Mouse (Mus musculus): ENCODE data around the gene Kcnip3. TPM values are rescaled to one million over a fixed set of nuclear protein-coding genes. Genes with fewer than 3 reads are reported as not detected.

Kcnip3 gene
- total and polyA plus RNA-seq, 2 experiments: 0.09 to 0.45 TPM

GRCm38 (mm10) chr2:127446847-127447246, 75.0 kb downstream of the Kcnip3 start:
- Histone ChIP-seq H3K27me3 (ENCODE audit: control insufficient read depth, insufficient read depth, low read length) (no peaks in the 10 kb centered on the region), H3K79me2 (ENCODE audit: control insufficient read depth, insufficient read depth, low read length) (no peaks in the 10 kb centered on the region), H3K9ac (ENCODE audit: low read depth, low read length) (no peak overlapping the region), H3K4me3 (ENCODE audit: insufficient read depth, low read depth, low read length) (no peak overlapping the region), H3K27ac (replicated peaks; ENCODE audit: insufficient read depth, low read depth, low read length) (no peak overlapping the region), H3K4me1 (ENCODE audit: control insufficient read depth, insufficient read depth, low read length) (peaks cover 4% of the 10 kb centered on the region; the same call in 1 of the 2 replicates), H3K36me3 (ENCODE audit: control insufficient read depth, insufficient read depth, low read length) (no peaks in the 10 kb centered on the region)
- no peak for DNase-seq (ENCODE audit: extremely low read depth, low read depth, low spot score)
- TF ChIP-seq POLR2A (IDR thresholded peaks at IDR 0.05; ENCODE audit: extremely low read depth, insufficient read depth, low read length): no peak
- no peak for TF ChIP-seq CTCF (IDR thresholded peaks at IDR 0.05; ENCODE audit: low read depth, low read length)
- 29% methylated on average over 3 of the region's 3 CpGs for WGBS

GRCm38 (mm10) chr2:127444055-127444789, 77.7 kb downstream of the Kcnip3 start, which contains the start of gene Fahd2a:
Gene Fahd2a, minus strand, starts transcription at chr2:127444565.
- H3K4me3 ChIP-seq (ENCODE audit: insufficient read depth, low read depth, low read length): peak within 1 kb of the TSS; percentile 85
- WGBS: 3% methylated on average over 37 of the region's 37 CpGs
- TF ChIP-seq CTCF (IDR thresholded peaks at IDR 0.05; ENCODE audit: low read depth, low read length) (no peak), POLR2A (IDR thresholded peaks at IDR 0.05; ENCODE audit: extremely low read depth, insufficient read depth, low read length) (peak; percentile 35; the same call in 1 of the 2 replicates)
- no peaks in the 10 kb centered on the region for H3K79me2 ChIP-seq (ENCODE audit: control insufficient read depth, insufficient read depth, low read length)
- no peaks in the 10 kb centered on the region for H3K27me3 ChIP-seq (ENCODE audit: control insufficient read depth, insufficient read depth, low read length)
- H3K4me1 ChIP-seq (ENCODE audit: control insufficient read depth, insufficient read depth, low read length): peaks cover 4% of the 10 kb centered on the region; the same call in 1 of the 2 replicates
- H3K9ac ChIP-seq (ENCODE audit: low read depth, low read length): peak within 1 kb of the TSS; percentile 68
- H3K27ac ChIP-seq (replicated peaks; ENCODE audit: insufficient read depth, low read depth, low read length): 0 out of 2 replicates have a peak within 1 kb of the TSS, but pooled peaks have one; percentile 28
- no peaks in the 10 kb centered on the region for H3K36me3 ChIP-seq (ENCODE audit: control insufficient read depth, insufficient read depth, low read length)
- peak; percentile 86 for DNase-seq (ENCODE audit: extremely low read depth, low read depth, low spot score)

- H3K27ac ChIP-seq (replicated peaks; ENCODE audit: insufficient read depth, low read depth, low read length): no peak overlapping the region
- no peak for TF ChIP-seq CTCF (IDR thresholded peaks at IDR 0.05; ENCODE audit: low read depth, low read length)
- no peak for TF ChIP-seq POLR2A (IDR thresholded peaks at IDR 0.05; ENCODE audit: extremely low read depth, insufficient read depth, low read length)
- H3K9ac ChIP-seq (ENCODE audit: low read depth, low read length): no peak overlapping the region
- 91% methylated on average over 5 of the region's 5 CpGs for WGBS
- no peaks in the 10 kb centered on the region for H3K27me3 ChIP-seq (ENCODE audit: control insufficient read depth, insufficient read depth, low read length)
- no peaks in the 10 kb centered on the region for H3K4me1 ChIP-seq (ENCODE audit: control insufficient read depth, insufficient read depth, low read length)
- no peaks in the 10 kb centered on the region; the same call in 1 of the 2 replicates for H3K36me3 ChIP-seq (ENCODE audit: control insufficient read depth, insufficient read depth, low read length)
- H3K4me3 ChIP-seq (ENCODE audit: insufficient read depth, low read depth, low read length): no peak overlapping the region
- DNase-seq (ENCODE audit: extremely low read depth, low read depth, low spot score): no peak
- H3K79me2 ChIP-seq (ENCODE audit: control insufficient read depth, insufficient read depth, low read length): no peaks in the 10 kb centered on the region
These were observed 84.2 kb downstream of the Kcnip3 start for GRCm38 (mm10) chr2:127437697-127438096.

DNA sequence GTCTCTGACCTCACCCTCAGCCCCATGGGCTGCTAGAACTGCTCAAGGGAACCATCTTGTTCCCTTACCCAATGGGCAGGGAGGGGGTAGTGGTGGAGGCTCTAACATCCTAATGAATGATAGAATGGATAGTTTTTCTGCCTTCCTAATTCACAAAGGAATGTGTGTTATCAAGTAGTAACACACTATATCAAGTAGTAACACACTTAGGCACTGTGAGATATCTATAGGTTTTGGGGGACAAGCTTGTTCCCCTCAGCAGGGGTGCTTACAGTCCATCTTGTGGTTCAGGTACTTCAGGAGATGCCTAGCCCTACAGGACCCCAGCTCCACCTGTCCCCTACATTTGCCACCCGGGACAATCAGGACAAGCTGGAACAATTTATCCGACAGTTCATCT, 86.3 kb downstream of the Kcnip3 start:
- TF ChIP-seq CTCF (IDR thresholded peaks at IDR 0.05; ENCODE audit: low read depth, low read length): no peak
- no peak for TF ChIP-seq POLR2A (IDR thresholded peaks at IDR 0.05; ENCODE audit: extremely low read depth, insufficient read depth, low read length)
- H3K36me3 ChIP-seq (ENCODE audit: control insufficient read depth, insufficient read depth, low read length): no peaks in the 10 kb centered on the region; the same call in 1 of the 2 replicates
- no peak overlapping the region for H3K27ac ChIP-seq (replicated peaks; ENCODE audit: insufficient read depth, low read depth, low read length)
- H3K4me3 ChIP-seq (ENCODE audit: insufficient read depth, low read depth, low read length): no peak overlapping the region
- 100% methylated on average over 2 of the region's 2 CpGs for WGBS
- no peak overlapping the region for H3K9ac ChIP-seq (ENCODE audit: low read depth, low read length)
- H3K4me1 ChIP-seq (ENCODE audit: control insufficient read depth, insufficient read depth, low read length): no peaks in the 10 kb centered on the region
- no peaks in the 10 kb centered on the region for H3K27me3 ChIP-seq (ENCODE audit: control insufficient read depth, insufficient read depth, low read length)
- no peaks in the 10 kb centered on the region for H3K79me2 ChIP-seq (ENCODE audit: control insufficient read depth, insufficient read depth, low read length)
- no peak for DNase-seq (ENCODE audit: extremely low read depth, low read depth, low spot score)

DNA sequence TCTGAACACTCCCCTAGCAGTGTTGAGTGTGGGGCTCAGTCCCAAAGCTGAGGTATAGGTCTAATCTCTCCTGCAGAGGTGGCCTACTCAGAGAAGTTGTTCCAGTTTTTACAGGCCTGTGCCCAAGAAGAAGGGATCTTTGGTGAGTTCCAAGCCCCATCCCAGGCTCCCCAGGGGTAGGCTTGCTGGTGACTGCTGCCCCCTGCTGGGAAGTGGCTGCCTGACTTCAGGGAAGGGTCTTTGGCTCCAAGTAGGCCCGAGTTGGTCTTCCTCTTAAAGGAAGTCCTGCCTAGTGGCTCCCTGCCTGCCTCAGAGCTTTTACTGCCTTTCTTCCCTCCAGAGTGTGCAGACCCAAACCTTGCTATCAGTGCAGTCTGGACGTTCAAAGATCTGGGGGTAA, 86.8 kb downstream of the Kcnip3 start:
- no peak overlapping the region for H3K4me3 ChIP-seq (ENCODE audit: insufficient read depth, low read depth, low read length)
- H3K4me1 ChIP-seq (ENCODE audit: control insufficient read depth, insufficient read depth, low read length): no peaks in the 10 kb centered on the region
- no peak overlapping the region for H3K27ac ChIP-seq (replicated peaks; ENCODE audit: insufficient read depth, low read depth, low read length)
- no peak overlapping the region for H3K9ac ChIP-seq (ENCODE audit: low read depth, low read length)
- no peaks in the 10 kb centered on the region for H3K79me2 ChIP-seq (ENCODE audit: control insufficient read depth, insufficient read depth, low read length)
- DNase-seq (ENCODE audit: extremely low read depth, low read depth, low spot score): no peak
- TF ChIP-seq POLR2A (IDR thresholded peaks at IDR 0.05; ENCODE audit: extremely low read depth, insufficient read depth, low read length): no peak
- peak; percentile 81 for TF ChIP-seq CTCF (IDR thresholded peaks at IDR 0.05; ENCODE audit: low read depth, low read length)
- H3K36me3 ChIP-seq (ENCODE audit: control insufficient read depth, insufficient read depth, low read length): no peaks in the 10 kb centered on the region; the same call in 1 of the 2 replicates
- H3K27me3 ChIP-seq (ENCODE audit: control insufficient read depth, insufficient read depth, low read length): no peaks in the 10 kb centered on the region
- WGBS: 29% methylated on average over 2 of the region's 2 CpGs
